Mouse (Mus musculus) hindbrain, embryonic 13.5 days (tissue): Measurements from ENCODE around the gene Trir. TPM values are rescaled to one million over a fixed set of nuclear protein-coding genes. Genes with fewer than 3 reads are reported as not detected.

ENCODE experiments used
- ATAC-seq: fragments of 200-750 bp; cut with Nextera tagmentation; 2 replicates; pipeline ENCODE4 v1.8.0; 2017; ENCODE audit warnings: moderate TSS enrichment; ENCODE audit not compliant: low FRiP score
- H3K27ac ChIP-seq: fragments of 300-500 bp; sonication (generic); 2 replicates; pipeline ENCODE4 v1.5.1; 2015; ENCODE audit warnings: inconsistent platforms, mild to moderate bottlenecking, moderate library complexity
- H3K27me3 ChIP-seq: fragments of 300-500 bp; sonication (generic); 2 replicates; pipeline ENCODE4 v1.6.1; 2015; ENCODE audit warnings: mild to moderate bottlenecking, inconsistent platforms
- H3K36me3 ChIP-seq: fragments of 300-500 bp; sonication (generic); 2 replicates; pipeline ENCODE4 v1.6.1; 2015; ENCODE audit warnings: mild to moderate bottlenecking, inconsistent platforms
- H3K4me1 ChIP-seq: fragments of 300-500 bp; sonication (generic); replicated peaks from 2 replicates; pipeline ENCODE4 v1.6.1; 2015; ENCODE audit warnings: inconsistent platforms
- H3K4me2 ChIP-seq: fragments of 300-500 bp; sonication (generic); 2 replicates; pipeline ENCODE4 v1.6.1; 2015; ENCODE audit warnings: inconsistent platforms, mild to moderate bottlenecking, moderate library complexity
- H3K4me3 ChIP-seq: fragments of 300-500 bp; sonication (generic); 2 replicates; pipeline ENCODE4 v1.5.1; 2015; ENCODE audit warnings: mild to moderate bottlenecking, inconsistent platforms
- H3K9ac ChIP-seq: fragments of 300-500 bp; sonication (generic); 2 replicates; pipeline ENCODE4 v1.6.1; 2015; ENCODE audit warnings: mild to moderate bottlenecking, inconsistent platforms
- H3K9me3 ChIP-seq: fragments of 300-500 bp; sonication (generic); 2 replicates; pipeline ENCODE4 v1.6.1; 2016; ENCODE audit warnings: inconsistent platforms
- WGBS: fragments of 180-500 bp; shearing (Covaris S2); methylation state at CpG from one replicate; pipeline ENCODE4 v1.1.7; 2015; 5-methylcytosine and 5-hydroxymethylcytosine counted together
- polyA plus RNA-seq: library from polyadenylated mRNA; unstranded; fragments of >200 nt; fragmentation: Nextera tagmentation; extraction: Ambion mirVana; gene quantifications from 2 replicates; pipeline ENCODE4 v1.2.1, GENCODE M21; 2015

Trir gene
- polyA plus RNA-seq, 1 experiment from 2014 or later, result 141 TPM

GRCm38 (mm10) chr8:85007686-85008085 is 18.9 kb upstream of the Trir start:
- no peaks in the 10 kb centered on the region for H3K9me3 ChIP-seq

DNA sequence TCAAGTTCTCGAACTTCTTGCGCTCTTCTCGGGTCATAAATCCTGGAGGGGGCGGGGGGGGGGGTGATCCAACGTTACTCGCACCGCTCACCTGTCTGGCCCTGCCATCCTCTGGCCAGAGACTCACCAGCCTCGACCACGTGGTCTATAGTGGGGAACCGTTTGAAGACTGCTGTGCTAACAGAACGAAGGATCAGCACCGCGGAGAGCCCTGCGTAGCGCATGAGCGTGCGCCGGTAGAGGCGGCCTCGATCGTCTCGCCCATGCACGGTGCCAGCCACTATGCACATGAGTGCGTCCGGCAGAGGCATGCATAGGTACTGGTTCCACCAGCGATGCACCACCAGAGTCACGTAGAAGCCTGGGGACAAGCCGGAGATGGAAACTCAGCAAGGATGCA is 15.4 kb upstream of the Trir start:
- ATAC-seq, result no peak
- H3K9ac ChIP-seq, result peak overlapping the region; percentile 46; the same call in 1 of the 2 replicates
- H3K27ac ChIP-seq, result no peak overlapping the region
- peaks cover 78% of the 10 kb centered on the region for H3K27me3 ChIP-seq
- 18% methylated on average over 28 of the region's 28 CpGs for WGBS
- peaks cover 6% of the 10 kb centered on the region for H3K4me1 ChIP-seq
- no peak overlapping the region for H3K4me3 ChIP-seq
- no peaks in the 10 kb centered on the region for H3K36me3 ChIP-seq
- no peak overlapping the region for H3K4me2 ChIP-seq
- no peaks in the 10 kb centered on the region for H3K9me3 ChIP-seq

More at GRCm38 (mm10) chr8:85007686-85008085, 18.9 kb upstream of the Trir start:
- H3K4me2 ChIP-seq, result no peak overlapping the region
- no peaks in the 10 kb centered on the region for H3K4me1 ChIP-seq
- H3K9ac ChIP-seq, result no peak overlapping the region
- peaks cover 54% of the 10 kb centered on the region for H3K27me3 ChIP-seq
- no peak for ATAC-seq
- H3K4me3 ChIP-seq, result no peak overlapping the region
- no peak overlapping the region for H3K27ac ChIP-seq
- WGBS, result 18% methylated on average over 25 of the region's 25 CpGs
- peaks cover 3% of the 10 kb centered on the region; the same call in 1 of the 2 replicates for H3K36me3 ChIP-seq

DNA sequence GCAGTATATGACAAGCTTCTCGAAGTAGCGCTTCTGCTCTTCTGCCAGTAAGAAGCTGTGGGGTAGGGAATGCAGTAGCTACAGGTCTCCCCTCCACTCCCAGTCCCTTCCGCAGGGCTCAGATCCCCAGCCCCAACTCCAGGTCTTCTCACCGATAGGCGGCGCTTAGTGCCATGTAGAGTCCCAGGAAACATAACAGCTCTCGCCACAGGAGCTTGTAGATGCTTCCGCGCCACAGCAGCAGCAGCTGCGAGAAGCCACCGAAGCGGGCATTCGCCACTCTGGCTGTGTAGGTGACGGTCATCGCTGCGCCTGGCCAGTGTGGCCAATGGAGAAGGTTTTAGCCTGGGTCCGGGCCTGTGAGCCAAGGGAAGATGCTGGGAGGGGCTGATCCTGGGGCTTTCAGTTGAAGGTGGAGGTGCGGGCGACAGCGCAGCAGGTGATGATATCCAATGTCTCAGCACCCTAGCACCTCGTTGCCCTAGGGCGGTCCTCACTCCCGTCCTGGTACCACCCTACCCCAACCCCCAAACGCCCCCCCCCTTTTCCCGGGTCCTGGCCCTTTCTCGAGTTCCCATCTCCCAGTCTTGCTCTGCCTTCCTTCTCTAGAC is 13.3 kb upstream of the Trir start:
- peaks cover 6% of the 10 kb centered on the region for H3K4me1 ChIP-seq
- H3K36me3 ChIP-seq, result peaks cover 14% of the 10 kb centered on the region
- H3K9ac ChIP-seq, result peak overlapping the region; percentile 67
- H3K4me3 ChIP-seq, result peak overlapping the region; percentile 38
- H3K9me3 ChIP-seq, result no peaks in the 10 kb centered on the region
- peaks cover 60% of the 10 kb centered on the region for H3K27me3 ChIP-seq
- H3K4me2 ChIP-seq, result peak overlapping the region; percentile 66
- WGBS, result 5% methylated on average over 25 of the region's 26 CpGs
- no peak overlapping the region for H3K27ac ChIP-seq
- ATAC-seq, result peak; percentile 80

DNA sequence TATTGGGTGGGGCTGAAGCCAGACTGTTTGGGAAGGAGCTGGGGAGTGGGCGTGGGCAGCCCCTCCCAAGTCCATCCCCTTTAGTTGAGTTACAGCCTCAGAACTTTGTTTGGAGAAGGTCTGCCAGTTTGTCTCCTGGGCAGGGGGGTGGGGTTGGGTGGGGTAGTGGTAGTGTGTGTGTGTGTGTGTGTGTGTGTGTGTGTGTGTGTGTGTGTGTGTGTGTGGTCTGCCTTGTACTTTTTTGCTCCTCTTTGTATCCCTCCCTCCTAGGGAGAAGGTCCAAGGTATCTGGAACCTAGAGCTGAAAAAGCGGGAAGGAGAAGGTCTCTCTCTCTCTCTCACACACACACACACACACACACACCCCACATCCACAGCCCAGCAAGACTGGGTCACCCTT is 12.2 kb upstream of the Trir start, which contains the start of gene Best2:
Best2 (minus strand) TSS at position 101 of the 400 bp plus-strand sequence.
- H3K4me1 ChIP-seq, result peaks cover 6% of the 10 kb centered on the region
- H3K9ac ChIP-seq, result peak within 1 kb of the TSS; percentile 67
- no peak for ATAC-seq
- H3K4me3 ChIP-seq, result peak within 1 kb of the TSS; percentile 38
- H3K27ac ChIP-seq, result no peak within 1 kb of the TSS
- H3K36me3 ChIP-seq, result peaks cover 25% of the 10 kb centered on the region
- H3K9me3 ChIP-seq, result no peaks in the 10 kb centered on the region
- 70% methylated on average over 1 of the region's 2 CpGs for WGBS
- H3K4me2 ChIP-seq, result peak within 1 kb of the TSS; percentile 66
- peaks cover 49% of the 10 kb centered on the region for H3K27me3 ChIP-seq

DNA sequence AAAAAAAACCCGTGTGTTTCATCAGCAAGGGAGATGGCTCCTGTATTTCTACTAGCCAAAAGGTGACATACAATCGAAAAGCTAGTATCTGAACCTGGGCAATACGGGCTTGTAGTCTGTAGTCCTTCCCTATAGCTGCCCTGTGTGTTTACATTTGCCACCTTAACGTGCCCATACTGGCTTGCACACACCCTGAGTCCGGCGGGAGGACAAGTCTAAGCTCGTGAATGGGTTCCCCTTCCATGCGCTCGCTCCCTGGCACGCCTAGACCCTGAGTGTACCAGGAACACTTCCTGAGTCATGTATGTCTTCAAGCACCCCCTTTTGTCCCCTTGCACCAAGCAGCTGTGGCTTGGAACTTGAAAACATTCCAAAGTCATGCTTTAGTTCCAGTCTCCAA is 9.9 kb upstream of the Trir start:
- peaks cover 6% of the 10 kb centered on the region for H3K4me1 ChIP-seq
- ATAC-seq, result no peak
- no peak overlapping the region for H3K27ac ChIP-seq
- peaks cover 48% of the 10 kb centered on the region for H3K36me3 ChIP-seq
- peaks cover 33% of the 10 kb centered on the region for H3K27me3 ChIP-seq
- H3K9ac ChIP-seq, result no peak overlapping the region
- no peaks in the 10 kb centered on the region for H3K9me3 ChIP-seq
- no peak overlapping the region for H3K4me2 ChIP-seq
- no peak overlapping the region for H3K4me3 ChIP-seq
- WGBS, result 77% methylated on average over 10 of the region's 10 CpGs

DNA sequence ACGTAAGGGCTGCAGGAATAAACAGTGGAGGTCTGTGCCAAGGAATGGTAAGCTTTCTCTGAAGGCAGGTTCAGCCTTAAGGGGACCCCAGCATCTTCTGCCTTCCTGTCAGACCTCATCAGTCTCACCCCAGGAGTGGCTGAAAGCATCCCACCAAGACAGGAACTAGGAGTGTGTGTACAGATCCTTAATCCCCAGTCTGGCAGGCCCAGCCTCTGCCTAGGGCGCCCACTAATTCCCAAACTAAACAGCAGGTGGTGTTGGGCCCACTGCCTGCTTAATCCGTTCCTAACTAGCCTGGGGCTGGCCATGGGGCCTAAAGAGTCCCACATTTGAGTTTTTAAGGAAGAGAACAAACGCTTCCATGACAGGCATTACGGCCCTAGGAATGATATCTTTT is 9.4 kb upstream of the Trir start:
- no peak overlapping the region for H3K27ac ChIP-seq
- H3K27me3 ChIP-seq, result peaks cover 29% of the 10 kb centered on the region
- peaks cover 6% of the 10 kb centered on the region for H3K4me1 ChIP-seq
- 50% methylated on average over 5 of the region's 5 CpGs for WGBS
- no peaks in the 10 kb centered on the region for H3K9me3 ChIP-seq
- no peak overlapping the region for H3K4me3 ChIP-seq
- no peak overlapping the region for H3K4me2 ChIP-seq
- peaks cover 53% of the 10 kb centered on the region for H3K36me3 ChIP-seq
- ATAC-seq, result no peak
- H3K9ac ChIP-seq, result no peak overlapping the region; the same call in 1 of the 2 replicates

GRCm38 (mm10) chr8:85021514-85022055 is 5.0 kb upstream of the Trir start:
- Histone ChIP-seq H3K27me3 (no peaks in the 10 kb centered on the region), H3K9ac (no peak overlapping the region), H3K4me2 (no peak overlapping the region), H3K9me3 (no peaks in the 10 kb centered on the region), H3K4me1 (peaks cover 24% of the 10 kb centered on the region), H3K4me3 (no peak overlapping the region), H3K36me3 (peaks cover 70% of the 10 kb centered on the region), H3K27ac (no peak overlapping the region)
- 98% methylated on average over 3 of the region's 3 CpGs for WGBS
- ATAC-seq, result no peak

- no peak for ATAC-seq
- peak overlapping the region; percentile 91; the same call in 1 of the 2 replicates for H3K4me3 ChIP-seq
- peaks cover 51% of the 10 kb centered on the region for H3K36me3 ChIP-seq
- H3K27me3 ChIP-seq, result no peaks in the 10 kb centered on the region
- H3K27ac ChIP-seq, result no peak overlapping the region
- no peaks in the 10 kb centered on the region for H3K9me3 ChIP-seq
- H3K9ac ChIP-seq, result peak overlapping the region; percentile 86; the same call in 1 of the 2 replicates
- H3K4me1 ChIP-seq, result peaks cover 36% of the 10 kb centered on the region
- peak overlapping the region; percentile 92 for H3K4me2 ChIP-seq
- WGBS, result 99% methylated on average over 3 of the region's 3 CpGs
These were observed 2.8 kb upstream of the Trir start for GRCm38 (mm10) chr8:85023846-85024245.

GRCm38 (mm10) chr8:85025098-85025932 is 1.3 kb upstream of the Trir start, which contains the start of gene Asna1:
Gene Asna1, minus strand, starts transcription at chr8:85025281.
- H3K9ac ChIP-seq, result peak within 1 kb of the TSS; percentile 86
- H3K36me3 ChIP-seq, result peaks cover 50% of the 10 kb centered on the region
- H3K27me3 ChIP-seq, result no peaks in the 10 kb centered on the region
- peak within 1 kb of the TSS; percentile 93 for H3K27ac ChIP-seq
- ATAC-seq, result peak; percentile 88
- H3K4me3 ChIP-seq, result peak within 1 kb of the TSS; percentile 91
- peak within 1 kb of the TSS; percentile 92 for H3K4me2 ChIP-seq
- WGBS, result 7% methylated on average over 30 of the region's 30 CpGs
- H3K9me3 ChIP-seq, result no peaks in the 10 kb centered on the region
- H3K4me1 ChIP-seq, result peaks cover 41% of the 10 kb centered on the region

GRCm38 (mm10) chr8:85027516-85027855 is 863 bp downstream of the Trir start:
- 2% methylated on average over 13 of the region's 13 CpGs for WGBS
- Histone ChIP-seq H3K27ac (peak overlapping the region; percentile 93), H3K4me1 (peaks cover 41% of the 10 kb centered on the region), H3K4me3 (peak overlapping the region; percentile 87), H3K9ac (peak overlapping the region; percentile 100), H3K36me3 (peaks cover 47% of the 10 kb centered on the region), H3K27me3 (no peaks in the 10 kb centered on the region), H3K9me3 (no peaks in the 10 kb centered on the region), H3K4me2 (peak overlapping the region; percentile 92)
- ATAC-seq, result no peak

DNA sequence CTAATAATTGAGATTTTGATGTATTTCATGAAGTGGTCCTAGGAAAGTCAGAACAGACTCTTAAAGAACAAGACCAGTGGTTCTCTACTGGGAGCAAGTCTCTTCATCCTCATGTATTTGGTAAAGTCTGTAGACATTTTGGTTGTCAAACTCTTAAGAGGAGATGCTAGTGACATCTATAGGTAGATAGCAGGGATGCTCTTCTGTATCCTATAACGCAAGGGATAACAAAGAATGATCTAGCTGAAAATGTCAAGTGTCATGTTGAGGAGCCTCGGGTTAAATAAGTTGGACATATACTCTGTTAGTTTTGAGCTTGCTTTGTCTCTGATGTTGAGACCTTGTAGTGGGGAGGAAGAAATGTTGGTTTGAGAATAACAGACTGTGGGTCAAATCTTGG is 1.3 kb downstream of the Trir start:
- Histone ChIP-seq H3K27ac (no peak overlapping the region), H3K4me2 (peak overlapping the region; percentile 92), H3K9me3 (no peaks in the 10 kb centered on the region), H3K4me3 (peak overlapping the region; percentile 87), H3K4me1 (peaks cover 41% of the 10 kb centered on the region), H3K27me3 (no peaks in the 10 kb centered on the region), H3K36me3 (peaks cover 46% of the 10 kb centered on the region), H3K9ac (peak overlapping the region; percentile 100)
- no peak for ATAC-seq
- 19% methylated on average over 2 of the region's 2 CpGs for WGBS

GRCm38 (mm10) chr8:85029271-85029670 is 2.6 kb downstream of the Trir start:
- Histone ChIP-seq H3K27me3 (no peaks in the 10 kb centered on the region), H3K4me1 (peaks cover 33% of the 10 kb centered on the region), H3K9ac (peak overlapping the region; percentile 100), H3K27ac (no peak overlapping the region), H3K4me2 (peak overlapping the region; percentile 92), H3K4me3 (no peak overlapping the region; the same call in 1 of the 2 replicates), H3K36me3 (peaks cover 41% of the 10 kb centered on the region), H3K9me3 (no peaks in the 10 kb centered on the region)
- WGBS, result 95% methylated on average over 14 of the region's 14 CpGs
- no peak for ATAC-seq
